Mouse (Mus musculus): ENCODE measurements around the gene Dapk2. TPM values are rescaled to one million over a fixed set of nuclear protein-coding genes. Genes with fewer than 3 reads are reported as not detected.

Dapk2 gene
- total RNA-seq, 4 experiments from 2014 or later: 0.43 to 1.5 (median 0.69) TPM

GRCm38 (mm10) chr9:66228456-66229151 lies 70.6 kb downstream of the Dapk2 start:
- DNase-seq (ENCODE audit: low spot score in 2 of 2): no peak

- DNase-seq (ENCODE audit: low spot score in 2 of 2): no peak
These were observed 73.9 kb downstream of the Dapk2 start for GRCm38 (mm10) chr9:66231820-66232479.

- DNase-seq (ENCODE audit: low spot score in 2 of 2): no peak
These were observed 78.6 kb downstream of the Dapk2 start for GRCm38 (mm10) chr9:66236615-66237014.

GRCm38 (mm10) chr9:66237742-66238141 lies 79.7 kb downstream of the Dapk2 start:
- DNase-seq (ENCODE audit: low spot score in 2 of 2): no peak

- no peak for DNase-seq (ENCODE audit: low spot score in 2 of 2)
These were observed 81.2 kb downstream of the Dapk2 start for GRCm38 (mm10) chr9:66239173-66239572.

GRCm38 (mm10) chr9:66239691-66240090 lies 81.7 kb downstream of the Dapk2 start:
- DNase-seq (ENCODE audit: low spot score in 2 of 2): no peak

GRCm38 (mm10) chr9:66240493-66240892 lies 82.5 kb downstream of the Dapk2 start:
- no peak for DNase-seq (ENCODE audit: low spot score in 2 of 2)

- no peak for DNase-seq (ENCODE audit: low spot score in 2 of 2)
These were observed 83.0 kb downstream of the Dapk2 start for GRCm38 (mm10) chr9:66240991-66241390.

GRCm38 (mm10) chr9:66241722-66242121 lies 83.7 kb downstream of the Dapk2 start:
- no peak for DNase-seq (ENCODE audit: low spot score in 2 of 2)

- no peak for DNase-seq (ENCODE audit: low spot score in 2 of 2)
These were observed 85.2 kb downstream of the Dapk2 start for GRCm38 (mm10) chr9:66243240-66243639.

GRCm38 (mm10) chr9:66244079-66244478 lies 86.1 kb downstream of the Dapk2 start:
- DNase-seq (ENCODE audit: low spot score in 2 of 2): no peak

- DNase-seq (ENCODE audit: low spot score in 2 of 2): no peak
These were observed 87.7 kb downstream of the Dapk2 start for GRCm38 (mm10) chr9:66245707-66246106.

- DNase-seq (ENCODE audit: low spot score in 2 of 2): no peak
These were observed 91.3 kb downstream of the Dapk2 start for GRCm38 (mm10) chr9:66249281-66249680.

- no peak for DNase-seq (ENCODE audit: low spot score in 2 of 2)
These were observed 93.2 kb downstream of the Dapk2 start for GRCm38 (mm10) chr9:66251159-66251691.

- DNase-seq (ENCODE audit: low spot score in 2 of 2): no peak
These were observed 103.7 kb downstream of the Dapk2 start for GRCm38 (mm10) chr9:66261741-66262140.

- DNase-seq (ENCODE audit: low spot score in 2 of 2): no peak
These were observed 105.7 kb downstream of the Dapk2 start for GRCm38 (mm10) chr9:66263701-66264100.

GRCm38 (mm10) chr9:66265645-66266044 lies 107.6 kb downstream of the Dapk2 start:
- no peak for DNase-seq (ENCODE audit: low spot score in 2 of 2)

GRCm38 (mm10) chr9:66266237-66267170 lies 108.5 kb downstream of the Dapk2 start:
- DNase-seq (ENCODE audit: low spot score in 2 of 2): no peak

GRCm38 (mm10) chr9:66268804-66269203 lies 110.8 kb downstream of the Dapk2 start:
- no peak for DNase-seq (ENCODE audit: low spot score in 2 of 2)

- no peak for DNase-seq (ENCODE audit: low spot score in 2 of 2)
These were observed 112.0 kb downstream of the Dapk2 start for GRCm38 (mm10) chr9:66270038-66270437.

GRCm38 (mm10) chr9:66271726-66272125 lies 113.7 kb downstream of the Dapk2 start:
- no peak for DNase-seq (ENCODE audit: low spot score in 2 of 2)

- no peak for DNase-seq (ENCODE audit: low spot score in 2 of 2)
These were observed 115.6 kb downstream of the Dapk2 start for GRCm38 (mm10) chr9:66273632-66274031.
